Mouse (Mus musculus) olfactory bulb, adult 2 months (tissue): ENCODE results near the gene Umps.

Experiments
- CTCF ChIP-seq: fragments of 200-500 bp; IDR thresholded peaks from 2 replicates; pipeline ENCODE4 v1.5.1; 2012; ENCODE audit warnings: low read depth, mild to moderate bottlenecking, low read length, moderate library complexity; ENCODE audit not compliant: insufficient read depth
- POLR2A ChIP-seq: fragments of 200-500 bp; IDR thresholded peaks from 2 replicates; pipeline ENCODE4 v1.6.1; 2012; ENCODE audit warnings: mild to moderate bottlenecking, low read depth, low read length, moderate library complexity; ENCODE audit not compliant: insufficient read depth

DNA sequence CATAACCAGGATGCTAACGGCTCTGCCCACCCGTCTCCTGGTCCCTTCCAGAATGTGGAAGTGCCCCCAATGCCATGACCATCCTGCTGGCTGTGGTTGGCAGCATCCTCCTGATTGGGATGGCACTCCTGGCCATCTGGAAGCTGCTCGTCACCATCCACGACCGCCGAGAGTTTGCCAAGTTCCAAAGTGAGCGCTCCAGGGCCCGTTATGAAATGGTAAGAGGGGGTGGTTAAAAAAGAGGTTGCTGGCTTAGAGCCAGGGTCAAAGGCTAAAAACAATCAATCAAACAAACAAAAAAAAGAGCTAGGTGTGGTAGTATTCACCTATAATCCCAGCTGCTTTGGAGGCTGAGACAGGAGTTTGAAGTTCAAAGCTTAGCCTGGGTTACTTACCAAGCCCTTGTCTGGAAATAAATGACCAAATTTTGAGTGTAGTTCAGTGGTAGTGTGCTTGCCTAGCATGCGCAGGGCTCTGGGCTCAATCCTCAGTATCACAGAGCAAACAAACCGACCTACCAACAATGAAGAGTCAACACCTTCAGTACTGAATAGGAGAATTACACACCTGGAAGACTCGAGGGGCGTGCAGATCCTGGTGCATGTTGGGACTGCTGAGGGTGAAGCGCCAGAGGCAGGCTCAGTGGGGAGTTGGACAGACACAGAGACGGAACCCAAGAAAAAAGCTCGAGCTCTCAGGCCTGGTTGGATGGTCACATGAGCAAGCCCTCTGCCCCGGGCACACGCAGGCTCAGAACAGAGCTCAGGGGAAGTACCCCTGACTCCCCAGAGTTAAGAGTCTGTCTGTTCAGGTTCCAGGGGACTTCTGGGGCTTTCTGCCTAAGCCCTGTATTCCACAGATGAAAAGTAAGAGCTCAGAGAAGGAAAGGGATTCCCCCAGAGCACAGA lies 18.9 kb downstream of the Umps start:
- no peak for TF ChIP-seq CTCF
- no peak for TF ChIP-seq POLR2A
